Mouse (Mus musculus) lung, embryonic 16.5 days (tissue): Measurements from ENCODE around the gene Wnt7b. TPM values are rescaled to one million over a fixed set of nuclear protein-coding genes. Genes with fewer than 3 reads are reported as not detected.

Experiments used
- ATAC-seq: fragments of 200-750 bp; cut with Nextera tagmentation; 2 replicates; pipeline ENCODE4 v1.8.0; 2017; ENCODE audit warnings: low read depth, mild to moderate bottlenecking, moderate library complexity
- H3K27ac ChIP-seq: fragments of 300-500 bp; sonication (generic); 2 replicates; pipeline ENCODE4 v1.5.1; 2014; ENCODE audit warnings: mild to moderate bottlenecking, control low read depth, low read length
- H3K27me3 ChIP-seq: fragments of 300-500 bp; sonication (generic); 2 replicates; pipeline ENCODE4 v1.6.1; 2014; ENCODE audit warnings: low read depth, low read length, mixed read lengths; ENCODE audit not compliant: control insufficient read depth, insufficient read depth
- H3K36me3 ChIP-seq: fragments of 300-500 bp; sonication (generic); 2 replicates; pipeline ENCODE4 v1.6.1; 2014; ENCODE audit warnings: low read length; ENCODE audit not compliant: control insufficient read depth, insufficient read depth
- H3K4me1 ChIP-seq: fragments of 300-500 bp; sonication (generic); replicated peaks from 2 replicates; pipeline ENCODE4 v1.6.1; 2014; ENCODE audit warnings: low read length, mixed read lengths; ENCODE audit not compliant: control insufficient read depth, insufficient read depth
- H3K4me2 ChIP-seq: fragments of 300-500 bp; sonication (generic); 2 replicates; pipeline ENCODE4 v1.6.1; 2014; ENCODE audit warnings: low read depth, low read length, control low read depth
- H3K4me3 ChIP-seq: fragments of 300-500 bp; sonication (generic); 2 replicates; pipeline ENCODE4 v1.5.1; 2014; ENCODE audit warnings: mild to moderate bottlenecking, low read length, control low read depth
- H3K9ac ChIP-seq: fragments of 300-500 bp; sonication (generic); 2 replicates; pipeline ENCODE4 v1.6.1; 2014; ENCODE audit warnings: low read length, control low read depth
- H3K9me3 ChIP-seq: fragments of 300-500 bp; sonication (generic); 2 replicates; pipeline ENCODE4 v1.6.1; 2016; ENCODE audit warnings: low read length; ENCODE audit not compliant: control insufficient read depth
- WGBS: fragments of 180-500 bp; shearing (Covaris S2); extraction: QIAGEN DNeasy Blood & Tissue Kit; methylation state at CpG from one replicate; pipeline ENCODE4 v1.1.7; 2014; 5-methylcytosine and 5-hydroxymethylcytosine counted together
- polyA plus RNA-seq: library from polyadenylated mRNA; unstranded; fragments of >200 nt; fragmentation: Nextera tagmentation; extraction: Ambion mirVana; gene quantifications from 2 replicates; pipeline ENCODE4 v1.2.1, GENCODE M21; 2015

Gene Wnt7b
- polyA plus RNA-seq, 1 experiment from 2014 or later: 44.8 TPM

DNA sequence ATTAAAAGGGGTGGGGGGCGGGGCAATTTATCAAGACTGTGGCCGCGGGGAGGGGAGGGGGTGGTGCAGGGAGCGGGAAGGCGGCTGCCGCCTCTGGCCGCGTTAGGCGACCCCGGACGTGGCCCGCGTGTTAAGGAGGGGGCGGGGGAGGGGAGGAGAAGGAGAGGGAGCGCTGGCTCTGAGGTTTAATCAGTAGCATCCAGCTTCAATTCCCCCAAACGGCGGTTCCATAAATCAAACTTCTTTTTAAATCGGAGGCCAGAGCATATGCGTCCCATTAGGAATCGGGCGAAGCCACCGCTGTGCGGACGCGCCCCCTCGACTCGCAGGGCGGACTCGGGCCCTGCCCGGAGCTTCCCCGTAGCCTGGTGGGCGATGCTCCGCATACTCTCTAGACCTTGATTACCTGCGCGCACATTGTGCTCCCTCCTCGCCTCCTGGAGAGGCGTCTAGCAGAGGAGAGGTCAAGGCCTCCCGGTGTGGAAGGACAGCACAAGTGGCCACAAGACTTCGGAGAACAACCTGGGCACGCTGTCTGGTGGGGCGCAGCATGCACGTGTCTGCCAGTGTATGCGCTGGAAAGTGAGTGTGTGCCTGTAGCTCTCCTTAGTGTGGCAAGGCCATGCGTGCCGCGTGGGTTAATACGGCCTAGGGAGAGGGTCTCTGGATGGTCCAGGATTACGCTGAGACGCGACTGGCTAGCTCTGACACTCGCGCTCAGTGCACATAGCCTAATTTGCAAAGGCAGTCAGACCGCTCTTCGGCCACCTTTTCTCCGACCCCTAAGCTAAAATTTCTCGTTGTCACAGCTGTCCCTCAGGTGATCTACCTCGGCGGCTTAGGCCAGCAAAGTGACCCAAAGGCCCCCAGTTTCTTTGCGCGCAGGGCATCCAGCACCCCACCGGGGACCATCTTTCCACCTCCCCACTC, 5.5 kb downstream of the Wnt7b start:
- ATAC-seq: no peak
- Histone ChIP-seq H3K4me1 (peaks cover 27% of the 10 kb centered on the region), H3K27ac (no peak overlapping the region), H3K4me2 (peak overlapping the region; percentile 74), H3K27me3 (peaks cover 77% of the 10 kb centered on the region), H3K36me3 (no peaks in the 10 kb centered on the region), H3K9ac (peak overlapping the region; percentile 57), H3K9me3 (no peaks in the 10 kb centered on the region), H3K4me3 (peak overlapping the region; percentile 43)
- 2% methylated on average over 60 of the region's 61 CpGs for whole genome bisulfite sequencing

DNA sequence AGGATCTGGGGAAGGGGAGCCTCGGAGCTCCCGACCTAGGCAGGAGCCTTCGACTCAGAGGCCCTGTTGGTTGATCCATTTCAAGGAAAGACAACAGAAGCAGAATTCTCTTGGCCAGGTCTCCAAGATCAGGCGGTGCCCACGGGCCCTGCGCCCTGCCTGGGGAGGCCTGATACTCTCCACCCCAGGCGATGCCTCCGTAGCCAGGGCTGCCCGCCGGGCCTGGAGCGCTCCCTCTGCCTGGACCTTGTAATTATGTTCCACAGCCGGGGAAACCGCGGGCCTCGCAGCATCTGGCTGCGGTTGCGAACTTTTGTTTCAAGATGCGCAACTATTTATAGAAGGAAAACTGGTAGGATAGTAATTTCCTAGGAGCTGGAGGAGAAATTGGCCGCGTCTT, 6.2 kb downstream of the Wnt7b start:
- no peaks in the 10 kb centered on the region for H3K9me3 ChIP-seq
- ATAC-seq: no peak
- peak overlapping the region; percentile 43 for H3K4me3 ChIP-seq
- peak overlapping the region; percentile 74 for H3K4me2 ChIP-seq
- H3K4me1 ChIP-seq: peaks cover 28% of the 10 kb centered on the region
- H3K36me3 ChIP-seq: no peaks in the 10 kb centered on the region
- peaks cover 71% of the 10 kb centered on the region for H3K27me3 ChIP-seq
- WGBS: 3% methylated on average over 20 of the region's 20 CpGs
- no peak overlapping the region for H3K9ac ChIP-seq
- no peak overlapping the region for H3K27ac ChIP-seq

DNA sequence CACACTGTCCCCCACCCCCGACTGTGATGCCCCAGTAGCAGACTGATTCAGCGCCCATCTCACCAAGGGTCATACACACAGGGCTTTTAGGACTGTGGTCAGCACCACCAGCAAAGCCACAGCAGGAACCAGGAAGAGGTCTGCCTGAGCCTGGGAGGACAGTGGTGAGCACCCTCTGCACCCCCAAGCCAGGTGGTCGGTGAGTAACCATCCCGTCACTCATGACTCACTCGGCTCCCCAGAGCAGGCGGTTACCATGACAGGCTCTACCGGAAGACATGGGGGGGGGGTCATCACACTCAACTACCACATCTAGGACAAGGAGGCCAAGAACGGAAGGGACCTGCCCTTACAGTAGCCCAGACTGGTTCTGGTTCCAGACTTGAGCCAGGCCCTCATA, 7.7 kb downstream of the Wnt7b start:
- Histone ChIP-seq H3K27me3 (peaks cover 55% of the 10 kb centered on the region), H3K4me3 (no peak overlapping the region), H3K9me3 (no peaks in the 10 kb centered on the region), H3K27ac (no peak overlapping the region), H3K9ac (no peak overlapping the region; the same call in 1 of the 2 replicates), H3K4me2 (no peak overlapping the region), H3K36me3 (no peaks in the 10 kb centered on the region), H3K4me1 (peaks cover 37% of the 10 kb centered on the region)
- WGBS: 58% methylated on average over 8 of the region's 8 CpGs
- no peak for ATAC-seq

DNA sequence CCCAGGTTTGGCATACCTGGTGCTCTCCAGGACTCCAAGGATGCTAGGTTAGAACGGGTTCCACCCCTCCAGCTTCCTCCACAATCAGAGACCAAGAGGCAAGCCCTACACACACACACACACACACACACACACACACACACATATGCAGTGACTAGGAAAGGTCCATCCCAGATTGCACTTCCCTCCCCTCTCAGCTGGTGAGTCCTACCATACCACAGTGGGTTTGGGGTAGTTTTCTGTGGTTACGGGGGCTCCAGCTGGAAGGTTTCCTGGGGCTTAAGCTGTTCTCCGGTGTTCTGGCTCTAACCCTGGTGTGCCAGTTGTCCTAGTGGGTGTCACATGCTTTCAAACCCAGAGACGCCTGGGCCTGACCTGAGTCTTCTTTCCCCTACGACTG, 8.2 kb downstream of the Wnt7b start:
- 44% methylated on average over 5 of the region's 5 CpGs for WGBS
- Histone ChIP-seq H3K27me3 (peaks cover 50% of the 10 kb centered on the region), H3K9ac (no peak overlapping the region), H3K27ac (no peak overlapping the region), H3K4me1 (peaks cover 42% of the 10 kb centered on the region), H3K4me2 (no peak overlapping the region), H3K36me3 (no peaks in the 10 kb centered on the region), H3K9me3 (no peaks in the 10 kb centered on the region), H3K4me3 (no peak overlapping the region)
- ATAC-seq: no peak

DNA sequence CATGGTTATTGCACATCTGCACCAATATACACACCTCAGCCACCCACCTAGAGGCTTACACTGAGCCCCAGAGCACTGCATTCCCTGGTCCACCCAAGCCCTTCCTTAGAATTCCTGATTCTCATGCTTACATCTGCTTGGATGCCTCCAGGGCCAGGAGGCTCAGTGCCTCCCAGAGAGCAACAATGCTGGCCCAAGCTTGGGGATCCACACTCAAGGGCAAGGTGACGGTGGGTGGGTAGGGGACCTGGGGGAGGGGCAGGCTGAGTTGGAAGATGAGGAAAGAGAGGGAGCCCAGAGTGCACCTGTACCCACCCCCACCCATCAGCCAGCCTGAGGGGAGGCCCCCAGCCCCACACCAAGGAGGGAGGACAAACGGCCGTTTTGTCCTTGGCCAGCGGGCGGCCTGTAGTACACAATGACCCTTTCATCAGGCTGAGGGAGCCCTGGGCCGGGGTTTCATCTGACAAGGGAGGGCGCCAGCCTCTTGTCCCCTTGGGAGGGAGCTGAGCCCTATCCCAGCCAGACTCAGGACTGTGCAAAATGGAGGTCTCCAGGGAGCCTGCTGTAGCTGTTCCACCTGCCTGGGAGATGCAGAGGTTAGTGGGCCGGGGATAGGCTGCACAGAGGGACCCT, 9.5 kb downstream of the Wnt7b start:
- Histone ChIP-seq H3K9me3 (no peaks in the 10 kb centered on the region), H3K36me3 (no peaks in the 10 kb centered on the region), H3K27me3 (peaks cover 37% of the 10 kb centered on the region), H3K4me1 (peaks cover 50% of the 10 kb centered on the region), H3K4me3 (no peak overlapping the region), H3K9ac (no peak overlapping the region), H3K4me2 (no peak overlapping the region), H3K27ac (no peak overlapping the region)
- no peak for ATAC-seq
- 52% methylated on average over 8 of the region's 8 CpGs for WGBS

DNA sequence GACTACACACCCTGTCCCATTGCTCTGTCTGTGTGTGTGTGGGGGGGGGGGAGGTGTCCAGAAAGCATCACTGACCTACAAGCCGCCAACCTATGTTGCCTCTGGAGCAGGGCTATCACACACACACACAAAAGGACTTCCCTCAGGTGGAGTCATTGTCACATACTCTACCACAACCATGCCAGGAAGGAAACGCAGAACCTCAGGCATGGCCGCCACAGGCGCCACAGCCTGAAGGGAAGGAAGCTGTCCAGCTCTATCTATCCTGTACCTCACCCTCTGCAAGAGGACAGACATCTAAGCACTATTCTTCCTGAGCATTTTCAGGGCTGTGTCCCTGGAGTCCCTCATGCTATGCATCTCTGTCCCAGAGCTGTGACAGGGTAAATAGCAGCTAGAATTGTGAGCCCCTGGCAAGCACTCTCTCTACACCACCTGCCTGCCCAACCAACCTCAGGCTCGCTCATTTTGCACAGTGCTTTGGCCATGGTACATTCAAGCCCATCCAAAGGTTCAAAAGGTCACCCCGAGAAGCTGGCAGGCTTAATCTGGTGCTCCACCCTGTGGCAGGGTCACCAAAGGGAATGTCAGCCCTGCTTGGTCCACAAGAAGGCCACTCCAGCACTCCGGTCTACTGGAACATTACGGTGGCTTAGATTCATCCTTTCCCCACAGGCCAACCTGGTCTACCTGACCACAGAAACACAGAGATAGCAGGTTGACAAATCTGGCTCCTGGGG, 12.1 kb downstream of the Wnt7b start:
- Histone ChIP-seq H3K9me3 (no peaks in the 10 kb centered on the region), H3K9ac (no peak overlapping the region), H3K4me3 (no peak overlapping the region), H3K36me3 (no peaks in the 10 kb centered on the region), H3K27ac (peak overlapping the region; percentile 36; the same call in 1 of the 2 replicates), H3K4me2 (no peak overlapping the region), H3K4me1 (peaks cover 42% of the 10 kb centered on the region), H3K27me3 (peaks cover 11% of the 10 kb centered on the region; the same call in 1 of the 2 replicates)
- no peak for ATAC-seq
- WGBS: 66% methylated on average over 8 of the region's 8 CpGs

DNA sequence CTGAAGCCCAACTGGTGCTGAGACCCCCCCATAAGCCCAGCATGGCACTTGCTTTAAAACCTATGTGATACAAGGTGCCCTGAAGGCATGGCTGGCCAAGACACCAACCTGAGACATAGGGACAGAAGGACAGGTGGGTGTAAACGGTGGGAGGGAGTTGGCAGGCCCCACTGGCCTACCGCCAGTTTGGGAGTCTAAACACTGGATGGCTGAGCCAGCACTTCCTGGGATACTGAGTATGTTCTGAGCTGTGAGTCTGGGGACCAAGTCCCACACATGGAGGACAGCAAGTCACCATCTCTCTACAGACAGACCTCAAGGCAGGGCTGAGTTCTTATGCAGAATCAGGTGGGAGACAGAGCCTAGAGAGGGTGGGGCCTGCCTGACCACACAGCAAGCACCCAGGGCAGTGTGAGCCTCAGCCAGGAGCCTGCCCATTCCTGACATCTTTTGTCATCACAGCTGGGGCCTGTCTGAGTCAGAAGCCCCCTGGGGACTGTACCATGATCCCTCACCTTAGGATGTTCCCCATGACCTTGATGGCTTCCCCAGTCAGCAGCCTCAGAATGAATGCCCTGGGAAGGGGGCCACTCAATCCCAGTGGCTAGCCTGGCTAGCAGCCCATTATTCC, 13.0 kb downstream of the Wnt7b start:
- WGBS: 28% methylated on average over 2 of the region's 2 CpGs
- Histone ChIP-seq H3K4me1 (peaks cover 40% of the 10 kb centered on the region), H3K9me3 (no peaks in the 10 kb centered on the region), H3K4me3 (no peak overlapping the region), H3K27me3 (peaks cover 2% of the 10 kb centered on the region; the same call in 1 of the 2 replicates), H3K9ac (no peak overlapping the region), H3K4me2 (no peak overlapping the region), H3K27ac (peak overlapping the region; percentile 40), H3K36me3 (no peaks in the 10 kb centered on the region)
- 0 out of 2 replicates have a peak, but pooled peaks have one; percentile 15 for ATAC-seq

DNA sequence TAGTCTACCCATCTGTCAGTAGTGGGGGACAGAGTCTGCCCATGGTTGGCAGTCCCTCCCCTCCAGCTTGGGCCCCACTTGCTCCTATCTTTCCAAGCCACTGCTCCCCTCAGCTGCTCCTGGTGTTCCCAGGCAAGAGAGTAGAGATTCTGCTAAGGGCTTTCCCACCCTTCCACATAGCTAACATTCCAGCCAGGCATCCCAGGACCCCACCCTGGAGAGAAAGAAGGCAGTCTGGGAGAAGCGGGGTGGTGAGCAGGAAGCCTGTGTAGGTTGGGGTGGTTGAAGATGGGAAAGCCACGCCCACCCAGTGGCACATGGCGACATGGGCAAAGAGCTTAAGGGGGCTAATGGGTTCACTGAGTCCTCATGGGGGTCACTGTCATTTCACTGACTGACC, 13.9 kb downstream of the Wnt7b start:
- H3K4me1 ChIP-seq: peaks cover 45% of the 10 kb centered on the region
- no peak overlapping the region for H3K4me3 ChIP-seq
- peak overlapping the region; percentile 40 for H3K27ac ChIP-seq
- no peak overlapping the region for H3K4me2 ChIP-seq
- H3K36me3 ChIP-seq: no peaks in the 10 kb centered on the region
- no peaks in the 10 kb centered on the region for H3K27me3 ChIP-seq
- ATAC-seq: peak; percentile 59
- 63% methylated on average over 3 of the region's 3 CpGs for WGBS
- H3K9ac ChIP-seq: no peak overlapping the region
- H3K9me3 ChIP-seq: no peaks in the 10 kb centered on the region
